Mouse (Mus musculus): ENCODE measurements around the gene Olfr1019. TPM values are rescaled to one million over a fixed set of nuclear protein-coding genes. Genes with fewer than 3 reads are reported as not detected.

The Olfr1019 gene
- not detected in 2 replicates for polyA plus RNA-seq (2014; fragmentation: Nextera tagmentation; extraction: Ambion mirVana)

- Histone ChIP-seq H3K4me3 (ENCODE audit: low read depth, low read length) (no peak within 1 kb of the TSS), H3K4me2 (ENCODE audit: low read length) (no peak within 1 kb of the TSS), H3K36me3 (ENCODE audit: control insufficient read depth, insufficient read depth, low read length) (no peaks in the 10 kb centered on the region), H3K4me1 (replicated peaks; ENCODE audit: control insufficient read depth, insufficient read depth, low read length) (no peaks in the 10 kb centered on the region), H3K9ac (ENCODE audit: low read length) (no peak within 1 kb of the TSS), H3K9me3 (ENCODE audit: control insufficient read depth, low read length) (no peaks in the 10 kb centered on the region), H3K27me3 (replicated peaks; ENCODE audit: control insufficient read depth, insufficient read depth, low read length) (no peaks in the 10 kb centered on the region), H3K27ac (ENCODE audit: low read depth) (no peak within 1 kb of the TSS)
- no peak for DNase-seq (ENCODE audit: low spot score)
- no peak for ATAC-seq (replicated peaks; ENCODE audit: low FRiP score, low TSS enrichment, low read depth)
Measured at GRCm38 (mm10) chr2:85845383-85845782, at the start of gene Olfr1019. Gene Olfr1019 (minus strand): TSS chr2:85845483.

- ATAC-seq (replicated peaks; ENCODE audit: low FRiP score, low TSS enrichment, low read depth) (no peak), DNase-seq (ENCODE audit: low spot score) (no peak)
- Histone ChIP-seq H3K9me3 (ENCODE audit: control insufficient read depth, low read length) (no peaks in the 10 kb centered on the region), H3K4me1 (replicated peaks; ENCODE audit: control insufficient read depth, insufficient read depth, low read length) (no peaks in the 10 kb centered on the region), H3K4me2 (ENCODE audit: low read length) (no peak within 1 kb of the TSS), H3K27me3 (replicated peaks; ENCODE audit: control insufficient read depth, insufficient read depth, low read length) (no peaks in the 10 kb centered on the region), H3K27ac (ENCODE audit: low read depth) (no peak within 1 kb of the TSS), H3K4me3 (ENCODE audit: low read depth, low read length) (no peak within 1 kb of the TSS), H3K9ac (ENCODE audit: low read length) (no peak within 1 kb of the TSS), H3K36me3 (ENCODE audit: control insufficient read depth, insufficient read depth, low read length) (no peaks in the 10 kb centered on the region)
- 67% methylated on average over 2 of the region's 2 CpGs for WGBS
Measured at GRCm38 (mm10) chr2:85885340-85885739, 40.1 kb upstream of the Olfr1019 start, which contains the start of gene Olfr1023. Gene Olfr1023 (plus strand): TSS chr2:85885640.

GRCm38 (mm10) chr2:85868294-85868693, 23.0 kb upstream of the Olfr1019 start, which contains the start of gene Olfr1022:
Gene Olfr1022 (plus strand): TSS chr2:85868594.
- no peak for DNase-seq (ENCODE audit: low spot score)
- no peak within 1 kb of the TSS for H3K9ac ChIP-seq (ENCODE audit: low read length)
- H3K27ac ChIP-seq (ENCODE audit: low read depth) = no peak within 1 kb of the TSS
- no peak within 1 kb of the TSS for H3K4me2 ChIP-seq (ENCODE audit: low read length)
- H3K9me3 ChIP-seq (ENCODE audit: control insufficient read depth, low read length) = no peaks in the 10 kb centered on the region
- no peak within 1 kb of the TSS for H3K4me3 ChIP-seq (ENCODE audit: low read depth, low read length)
- no peaks in the 10 kb centered on the region for H3K4me1 ChIP-seq (replicated peaks; ENCODE audit: control insufficient read depth, insufficient read depth, low read length)
- 34% methylated on average over 2 of the region's 2 CpGs for WGBS
- no peaks in the 10 kb centered on the region for H3K36me3 ChIP-seq (ENCODE audit: control insufficient read depth, insufficient read depth, low read length)
- no peaks in the 10 kb centered on the region for H3K27me3 ChIP-seq (replicated peaks; ENCODE audit: control insufficient read depth, insufficient read depth, low read length)
- ATAC-seq (replicated peaks; ENCODE audit: low FRiP score, low TSS enrichment, low read depth) = no peak

GRCm38 (mm10) chr2:85846730-85847129, 1.4 kb upstream of the Olfr1019 start, which contains the start of gene Olfr1020:
Gene Olfr1020 (plus strand): TSS chr2:85847030.
- no peak within 1 kb of the TSS for H3K4me2 ChIP-seq (ENCODE audit: low read length)
- no peaks in the 10 kb centered on the region for H3K4me1 ChIP-seq (replicated peaks; ENCODE audit: control insufficient read depth, insufficient read depth, low read length)
- no peaks in the 10 kb centered on the region for H3K36me3 ChIP-seq (ENCODE audit: control insufficient read depth, insufficient read depth, low read length)
- H3K4me3 ChIP-seq (ENCODE audit: low read depth, low read length) = no peak within 1 kb of the TSS
- no peak within 1 kb of the TSS for H3K27ac ChIP-seq (ENCODE audit: low read depth)
- ATAC-seq (replicated peaks; ENCODE audit: low FRiP score, low TSS enrichment, low read depth) (no peak), DNase-seq (ENCODE audit: low spot score) (no peak)
- no peak within 1 kb of the TSS for H3K9ac ChIP-seq (ENCODE audit: low read length)
- H3K27me3 ChIP-seq (replicated peaks; ENCODE audit: control insufficient read depth, insufficient read depth, low read length) = no peaks in the 10 kb centered on the region
- WGBS = 90% methylated on average over 1 of the region's 1 CpGs
- H3K9me3 ChIP-seq (ENCODE audit: control insufficient read depth, low read length) = no peaks in the 10 kb centered on the region

- H3K4me2 ChIP-seq (ENCODE audit: low read length) = no peak within 1 kb of the TSS
- no peaks in the 10 kb centered on the region for H3K27me3 ChIP-seq (replicated peaks; ENCODE audit: control insufficient read depth, insufficient read depth, low read length)
- H3K4me3 ChIP-seq (ENCODE audit: low read depth, low read length) = no peak within 1 kb of the TSS
- no peak for DNase-seq (ENCODE audit: low spot score)
- H3K9ac ChIP-seq (ENCODE audit: low read length) = no peak within 1 kb of the TSS
- no peak within 1 kb of the TSS for H3K27ac ChIP-seq (ENCODE audit: low read depth)
- no peak for ATAC-seq (replicated peaks; ENCODE audit: low FRiP score, low TSS enrichment, low read depth)
- no peaks in the 10 kb centered on the region for H3K4me1 ChIP-seq (replicated peaks; ENCODE audit: control insufficient read depth, insufficient read depth, low read length)
- H3K9me3 ChIP-seq (ENCODE audit: control insufficient read depth, low read length) = no peaks in the 10 kb centered on the region
- no peaks in the 10 kb centered on the region for H3K36me3 ChIP-seq (ENCODE audit: control insufficient read depth, insufficient read depth, low read length)
Measured at GRCm38 (mm10) chr2:85818179-85818578, 27.1 kb downstream of the Olfr1019 start, which contains the start of gene Olfr1018. Gene Olfr1018 (plus strand): TSS chr2:85818479.

GRCm38 (mm10) chr2:85804501-85804900, 40.8 kb downstream of the Olfr1019 start:
- Histone ChIP-seq H3K27me3 (replicated peaks; ENCODE audit: control insufficient read depth, insufficient read depth, low read length) (no peaks in the 10 kb centered on the region), H3K4me1 (replicated peaks; ENCODE audit: control insufficient read depth, insufficient read depth, low read length) (no peaks in the 10 kb centered on the region), H3K9ac (ENCODE audit: low read length) (no peak overlapping the region), H3K9me3 (ENCODE audit: control insufficient read depth, low read length) (no peaks in the 10 kb centered on the region), H3K36me3 (ENCODE audit: control insufficient read depth, insufficient read depth, low read length) (no peaks in the 10 kb centered on the region), H3K4me3 (ENCODE audit: low read depth, low read length) (no peak overlapping the region), H3K27ac (ENCODE audit: low read depth) (no peak overlapping the region), H3K4me2 (ENCODE audit: low read length) (no peak overlapping the region)
- DNase-seq (ENCODE audit: low spot score) = no peak
- no peak for ATAC-seq (replicated peaks; ENCODE audit: low FRiP score, low TSS enrichment, low read depth)
- WGBS = 81% methylated on average over 4 of the region's 4 CpGs

GRCm38 (mm10) chr2:85802444-85802843, 42.8 kb downstream of the Olfr1019 start, which contains the start of gene Olfr1016:
Gene Olfr1016 (minus strand): TSS chr2:85802544.
- 90% methylated on average over 2 of the region's 2 CpGs for WGBS
- H3K4me3 ChIP-seq (ENCODE audit: low read depth, low read length) = no peak within 1 kb of the TSS
- no peaks in the 10 kb centered on the region for H3K9me3 ChIP-seq (ENCODE audit: control insufficient read depth, low read length)
- H3K36me3 ChIP-seq (ENCODE audit: control insufficient read depth, insufficient read depth, low read length) = no peaks in the 10 kb centered on the region
- ATAC-seq (replicated peaks; ENCODE audit: low FRiP score, low TSS enrichment, low read depth) (no peak), DNase-seq (ENCODE audit: low spot score) (no peak)
- H3K4me1 ChIP-seq (replicated peaks; ENCODE audit: control insufficient read depth, insufficient read depth, low read length) = no peaks in the 10 kb centered on the region
- no peak within 1 kb of the TSS for H3K9ac ChIP-seq (ENCODE audit: low read length)
- no peak within 1 kb of the TSS for H3K4me2 ChIP-seq (ENCODE audit: low read length)
- H3K27me3 ChIP-seq (replicated peaks; ENCODE audit: control insufficient read depth, insufficient read depth, low read length) = no peaks in the 10 kb centered on the region
- no peak within 1 kb of the TSS for H3K27ac ChIP-seq (ENCODE audit: low read depth)

GRCm38 (mm10) chr2:85792331-85792730, 53.0 kb downstream of the Olfr1019 start:
- no peak for DNase-seq (ENCODE audit: low spot score)

More at GRCm38 (mm10) chr2:85792331-85792730, 53.0 kb downstream of the Olfr1019 start:
- no peaks in the 10 kb centered on the region for H3K27me3 ChIP-seq (replicated peaks; ENCODE audit: control insufficient read depth, insufficient read depth, low read length)
- H3K27ac ChIP-seq (ENCODE audit: low read depth) = no peak overlapping the region
- H3K9me3 ChIP-seq (ENCODE audit: control insufficient read depth, low read length) = no peaks in the 10 kb centered on the region
- ATAC-seq (replicated peaks; ENCODE audit: low FRiP score, low TSS enrichment, low read depth) = no peak
- no peak overlapping the region for H3K4me2 ChIP-seq (ENCODE audit: low read length)
- H3K9ac ChIP-seq (ENCODE audit: low read length) = no peak overlapping the region
- H3K36me3 ChIP-seq (ENCODE audit: control insufficient read depth, insufficient read depth, low read length) = no peaks in the 10 kb centered on the region
- WGBS = 62% methylated on average over 2 of the region's 2 CpGs
- no peak overlapping the region for H3K4me3 ChIP-seq (ENCODE audit: low read depth, low read length)
- no peaks in the 10 kb centered on the region for H3K4me1 ChIP-seq (replicated peaks; ENCODE audit: control insufficient read depth, insufficient read depth, low read length)
